Mouse (Mus musculus) spleen, adult 18-20 months (tissue): ENCODE data around the gene Psme3.
"Not testable (repeated sequence)": the region's sequence is repeated elsewhere in the genome, so short reads cannot be mapped to it uniquely, and the experiment has no call there.

Experiments used
- DNase-seq, 2 experiments: peaks; one replicate each; pipeline ENCODE4 v3.0.0; 2022; ENCODE audit warnings: mixed read lengths in 2 of 2

The Psme3 gene

DNA sequence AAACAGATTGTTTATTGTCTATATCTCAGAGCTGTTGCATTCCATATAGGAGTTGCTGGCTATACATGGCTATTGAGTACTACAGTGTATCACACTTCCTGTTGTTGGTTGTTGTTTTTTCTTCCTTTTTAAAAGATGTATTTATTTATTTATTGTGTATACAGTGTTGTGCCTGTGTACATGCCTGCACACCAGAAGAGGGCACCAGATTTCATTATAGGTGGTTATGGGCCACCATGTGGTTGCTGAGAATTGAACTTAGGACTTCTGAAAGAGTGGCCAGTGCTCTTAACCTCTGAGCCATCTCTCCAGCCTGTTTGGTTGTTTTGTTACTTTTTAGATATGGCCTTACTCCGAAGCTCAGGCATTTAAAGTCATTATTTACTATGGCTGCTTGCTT lies 1.4 kb upstream of the Psme3 start:
- no peak for DNase-seq

DNA sequence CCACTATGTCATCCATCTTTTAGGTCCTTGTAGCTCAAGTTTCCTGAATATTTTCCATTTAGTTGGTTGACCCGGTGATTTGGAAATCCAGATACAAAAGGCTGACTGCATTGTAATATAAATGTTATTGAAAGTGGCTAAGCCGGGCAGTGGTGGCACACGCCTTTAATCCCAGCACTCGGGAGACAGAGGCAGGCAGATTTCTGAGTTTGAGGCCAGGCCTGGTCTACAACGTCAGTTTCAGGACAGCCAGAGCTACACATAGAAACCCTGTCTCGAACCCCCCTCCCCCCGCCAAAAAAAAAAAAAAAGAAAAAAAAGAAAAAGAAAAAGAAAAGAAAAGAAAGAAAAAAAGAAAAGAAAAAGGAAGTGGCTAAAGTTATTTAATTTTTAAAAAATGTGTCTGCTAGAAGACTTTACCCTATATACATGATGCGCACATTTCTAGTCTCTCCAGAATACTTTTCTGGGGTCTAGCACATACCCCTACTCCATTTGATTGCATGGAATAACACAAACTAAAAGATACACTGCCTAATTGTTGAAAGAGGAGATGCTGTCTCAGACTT lies 847 bp upstream of the Psme3 start:
- DNase-seq: no peak

DNA sequence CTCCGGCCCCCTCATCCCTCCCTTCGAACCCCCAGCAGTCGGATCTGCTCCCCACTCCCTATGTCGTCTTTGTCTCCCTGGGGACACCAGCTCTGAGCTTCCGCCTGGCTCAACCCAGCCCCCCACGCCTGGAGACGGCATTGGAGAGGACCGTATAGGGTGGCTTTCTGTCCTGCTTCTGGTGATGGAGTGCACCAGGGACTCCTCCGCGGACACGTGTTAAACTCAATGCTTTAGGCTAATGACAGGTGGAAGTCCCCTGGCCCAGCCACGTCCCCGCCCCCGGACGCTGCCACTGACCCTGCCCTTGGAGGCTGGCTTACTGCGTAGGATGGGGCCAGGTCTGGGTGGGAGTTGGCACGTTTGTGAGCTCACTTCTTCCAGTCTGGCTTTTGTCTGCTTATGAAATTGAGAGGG lies 496 bp downstream of the Psme3 start:
- DNase-seq: peak in 1 of 2 experiments; percentile 21

DNA sequence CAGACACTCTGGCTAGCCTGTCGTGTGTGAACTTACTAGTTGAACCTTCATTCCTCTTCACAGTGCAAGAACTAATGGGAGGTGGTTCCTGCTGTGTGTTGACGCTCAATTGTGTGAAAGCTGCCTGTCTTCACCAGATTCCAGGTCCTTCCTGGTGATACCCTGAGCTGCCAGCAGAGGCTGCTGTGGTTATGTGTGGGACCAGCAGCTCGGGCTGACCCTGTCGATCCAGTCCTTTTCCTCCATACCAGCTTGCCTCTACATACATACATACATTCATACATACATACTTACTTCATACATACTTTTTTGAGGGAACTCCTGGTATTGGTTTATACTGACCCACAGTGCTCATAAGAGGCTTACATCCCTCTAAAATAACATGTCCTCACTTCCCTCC lies 7.6 kb downstream of the Psme3 start:
- peak in 1 of 2 experiments; percentile 47 for DNase-seq

DNA sequence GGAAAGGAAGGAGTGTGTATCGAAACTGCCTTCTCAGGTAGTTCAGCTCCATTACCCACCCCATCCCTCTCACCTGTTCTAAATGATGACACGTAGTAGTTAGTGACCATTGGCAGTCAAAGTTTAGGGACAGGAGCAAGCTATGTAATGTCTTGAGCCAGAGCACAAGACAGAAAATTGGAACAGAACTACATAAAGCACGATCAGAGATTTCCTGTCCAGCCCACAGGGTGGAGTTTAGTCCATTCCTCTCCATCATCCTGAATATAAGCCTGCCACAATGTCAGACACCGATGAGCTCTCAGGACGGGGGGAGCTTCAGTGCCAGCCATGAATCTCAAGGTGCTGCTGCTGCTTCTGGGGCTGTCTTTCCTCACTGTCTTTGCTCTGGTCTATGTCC lies 8.8 kb downstream of the Psme3 start, which contains the start of gene Aoc2:
TSS of gene Aoc2 (plus strand) at position 301 of the 400 bp plus-strand sequence.
- no peak for DNase-seq

DNA sequence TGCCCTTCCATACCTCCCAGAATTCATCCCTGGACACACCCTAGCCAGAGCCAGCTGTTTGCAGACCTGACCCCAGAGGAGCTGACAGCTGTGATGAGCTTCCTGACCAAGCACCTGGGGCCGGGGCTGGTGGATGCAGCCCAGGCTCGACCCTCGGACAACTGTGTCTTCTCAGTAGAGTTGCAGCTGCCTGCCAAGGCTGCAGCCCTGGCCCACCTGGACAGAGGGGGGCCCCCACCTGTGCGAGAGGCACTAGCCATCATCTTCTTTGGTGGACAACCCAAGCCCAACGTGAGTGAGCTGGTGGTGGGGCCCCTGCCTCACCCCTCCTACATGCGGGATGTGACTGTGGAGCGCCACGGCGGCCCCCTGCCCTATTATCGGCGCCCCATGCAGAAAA lies 9.2 kb downstream of the Psme3 start:
- DNase-seq: not testable (repeated sequence)

DNA sequence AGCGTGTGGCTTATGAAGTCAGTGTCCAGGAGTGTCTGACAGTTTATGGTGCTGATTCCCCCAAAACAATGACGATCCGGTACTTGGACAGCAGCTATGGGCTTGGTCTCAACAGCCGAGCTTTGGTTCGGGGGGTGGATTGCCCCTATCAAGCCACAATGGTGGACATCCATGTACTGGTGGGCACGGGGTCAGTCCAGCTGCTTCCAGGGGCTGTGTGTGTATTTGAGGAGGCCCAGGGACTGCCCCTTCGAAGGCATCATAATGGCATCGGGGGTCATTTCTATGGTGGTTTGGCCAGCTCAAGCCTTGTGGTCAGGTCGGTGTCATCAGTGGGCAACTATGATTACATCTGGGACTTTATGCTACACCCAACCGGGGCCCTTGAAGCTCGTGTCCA lies 10.1 kb downstream of the Psme3 start:
- no peak for DNase-seq

DNA sequence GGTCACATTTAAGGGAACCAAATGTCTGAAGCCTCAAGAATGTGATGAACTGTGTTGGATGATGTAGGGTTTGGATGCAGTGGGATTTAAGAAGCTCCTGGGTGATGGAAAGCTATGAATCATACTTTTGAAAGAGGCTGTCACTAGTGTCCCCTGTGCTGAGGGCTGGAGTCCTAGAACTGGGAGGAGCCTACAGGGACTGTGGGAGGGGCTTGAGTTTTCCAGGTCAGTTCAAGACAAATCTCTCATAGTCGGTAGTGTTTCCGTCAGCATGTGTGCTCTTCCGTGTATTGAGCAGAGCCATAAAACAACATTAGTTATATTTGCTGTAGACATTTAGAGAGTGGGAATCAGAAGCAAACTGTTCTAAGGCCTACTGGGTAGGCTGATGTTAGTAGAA lies 11.3 kb downstream of the Psme3 start:
- DNase-seq: no peak

DNA sequence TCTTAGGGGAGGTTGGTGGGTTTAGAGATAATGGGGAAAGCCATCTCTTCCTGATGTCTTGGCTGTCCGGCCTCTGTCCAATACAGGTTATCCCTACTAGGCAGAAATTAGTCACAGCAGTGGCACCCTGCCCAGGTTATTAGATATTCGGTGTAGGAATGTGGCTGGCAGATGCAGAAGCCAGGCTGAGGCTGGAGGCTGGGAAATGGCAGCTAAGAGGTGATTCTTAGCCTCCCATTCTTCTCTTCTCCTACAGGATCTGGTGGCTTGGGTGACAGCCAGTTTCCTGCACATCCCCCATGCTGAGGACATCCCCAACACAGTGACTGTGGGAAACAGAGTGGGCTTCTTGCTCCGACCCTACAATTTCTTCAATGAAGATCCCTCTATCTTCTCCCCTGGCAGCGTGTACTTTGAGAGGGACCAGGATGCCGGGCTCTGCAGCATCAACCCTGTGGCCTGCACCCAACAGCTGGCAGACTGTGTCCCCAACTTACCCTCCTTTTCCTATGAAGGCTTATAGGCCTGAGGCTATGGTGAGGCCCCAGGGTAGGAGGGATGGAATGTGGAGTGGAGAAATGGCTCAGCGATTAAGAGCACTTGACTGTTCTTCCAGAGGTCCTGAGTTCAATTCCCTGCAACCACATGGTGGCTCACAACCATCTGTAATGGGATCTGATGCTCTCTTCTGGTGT lies 13.1 kb downstream of the Psme3 start:
- no peak for DNase-seq

DNA sequence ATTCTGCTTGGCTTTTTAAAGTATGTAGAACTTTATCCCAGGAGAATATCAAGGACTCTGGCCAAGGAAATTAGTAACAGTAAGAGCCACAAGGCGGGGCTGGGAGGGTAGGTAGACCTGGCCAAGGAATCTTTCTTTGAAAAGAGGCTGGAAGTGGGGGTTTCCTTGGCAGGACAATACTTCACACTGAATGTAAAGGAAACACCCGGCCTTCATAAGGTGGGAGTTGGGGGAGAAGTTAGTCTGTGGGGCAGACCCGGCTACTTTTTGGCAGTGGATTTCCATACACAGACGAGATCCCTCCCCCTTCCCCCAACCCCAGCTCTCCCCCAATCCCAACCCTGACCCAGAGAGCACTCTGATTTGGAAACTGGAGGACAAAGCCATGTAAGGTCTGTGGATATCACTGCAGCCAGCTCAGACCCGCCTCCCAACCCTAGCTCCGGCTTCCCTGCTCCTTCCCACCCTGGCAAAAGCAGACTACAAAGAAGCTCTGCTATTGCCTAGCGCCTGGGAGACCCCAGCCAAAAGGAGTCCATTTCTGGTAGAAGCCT lies 14.4 kb downstream of the Psme3 start, which contains the start of gene Aoc3:
TSS of gene Aoc3 (plus strand) at position 235 of the 554 bp plus-strand sequence.
- no peak for DNase-seq

DNA sequence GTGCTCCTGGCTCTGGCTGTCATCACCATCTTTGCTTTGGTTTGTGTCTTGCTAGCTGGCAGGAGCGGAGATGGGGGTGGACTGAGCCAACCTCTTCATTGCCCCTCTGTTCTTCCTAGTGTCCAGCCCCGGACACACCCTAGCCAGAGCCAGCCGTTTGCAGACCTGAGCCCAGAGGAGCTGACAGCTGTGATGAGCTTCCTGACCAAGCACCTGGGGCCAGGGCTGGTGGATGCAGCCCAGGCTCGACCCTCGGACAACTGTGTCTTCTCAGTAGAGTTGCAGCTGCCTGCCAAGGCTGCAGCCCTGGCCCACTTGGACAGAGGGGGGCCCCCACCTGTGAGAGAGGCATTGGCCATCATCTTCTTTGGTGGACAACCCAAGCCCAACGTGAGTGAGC lies 14.9 kb downstream of the Psme3 start:
- DNase-seq: not testable (repeated sequence)

DNA sequence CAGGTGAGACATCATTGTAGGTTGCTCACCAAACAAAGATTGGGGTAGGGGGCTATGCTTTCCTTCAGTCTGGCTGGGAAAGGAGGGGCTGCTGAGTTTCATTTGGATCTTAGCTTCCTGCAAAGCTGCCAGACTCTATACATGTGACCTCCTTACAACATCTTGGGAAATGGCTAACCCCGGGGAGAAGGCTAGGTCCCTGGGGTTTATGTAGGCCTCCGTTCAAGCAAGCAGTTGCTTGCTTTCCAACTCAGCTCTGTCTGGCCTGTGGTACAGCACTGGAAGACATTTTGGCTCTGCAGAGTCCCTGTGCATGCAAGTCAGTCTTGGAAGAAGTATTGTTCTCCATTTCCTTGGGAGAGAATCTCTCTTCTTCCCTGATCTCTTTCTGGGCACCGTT lies 16.5 kb downstream of the Psme3 start:
- no peak for DNase-seq

DNA sequence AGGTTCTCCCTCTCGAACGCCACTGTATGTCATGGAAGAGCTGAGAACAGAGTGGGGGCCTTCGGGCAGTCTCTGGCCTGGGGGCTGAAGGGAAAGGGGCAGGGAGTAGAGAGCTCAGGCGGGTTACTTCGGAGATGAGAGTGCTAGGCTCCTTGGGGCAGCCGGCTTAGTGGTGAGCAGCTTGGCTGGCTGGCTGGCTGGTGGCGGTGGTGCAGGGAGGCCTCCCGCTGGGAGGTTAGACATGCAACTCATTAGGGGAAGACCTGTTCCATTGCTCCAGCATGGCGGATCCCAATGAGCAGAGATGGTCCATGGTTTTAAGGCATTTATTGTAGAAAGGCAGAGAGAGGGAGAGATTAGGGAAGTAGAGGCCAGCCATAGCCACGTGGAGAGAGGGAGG lies 18.0 kb downstream of the Psme3 start:
- DNase-seq: no peak

DNA sequence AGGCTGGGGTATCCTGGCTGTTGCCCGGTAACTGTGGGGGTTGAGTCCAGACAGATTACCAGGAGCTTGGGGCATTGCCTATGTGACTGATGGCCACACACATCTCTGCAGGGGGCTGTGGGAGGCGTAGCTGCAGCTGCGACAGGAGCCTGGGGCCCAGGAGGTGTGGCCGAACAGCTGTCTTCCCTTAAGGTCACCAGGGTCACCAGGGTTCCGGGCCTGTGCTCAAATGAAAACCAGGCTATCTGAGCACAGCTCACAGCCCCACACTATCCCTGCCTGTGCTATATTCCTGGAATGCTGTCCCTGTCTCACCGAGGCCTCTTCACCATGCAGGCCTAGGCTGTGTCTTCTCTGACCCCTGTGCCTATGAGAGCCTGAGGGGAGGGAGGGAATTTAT lies 18.5 kb downstream of the Psme3 start:
- no peak for DNase-seq

DNA sequence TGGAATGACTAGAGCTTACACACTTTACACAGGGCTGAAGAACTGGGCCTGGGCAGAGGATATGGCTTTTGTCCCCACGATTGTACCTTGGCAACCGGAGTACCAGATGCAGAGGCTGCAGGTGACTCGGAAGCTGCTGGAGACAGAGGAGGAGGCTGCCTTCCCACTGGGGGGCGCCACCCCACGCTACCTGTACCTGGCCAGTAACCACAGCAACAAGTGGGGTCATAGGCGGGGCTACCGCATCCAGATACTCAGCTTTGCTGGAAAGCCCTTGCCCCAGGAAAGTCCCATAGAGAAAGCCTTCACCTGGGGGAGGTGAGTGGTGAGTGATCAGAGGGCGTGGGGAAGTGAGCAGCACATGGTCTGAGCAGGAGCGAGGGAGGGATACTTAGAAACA lies 19.7 kb downstream of the Psme3 start:
- DNase-seq: no peak

DNA sequence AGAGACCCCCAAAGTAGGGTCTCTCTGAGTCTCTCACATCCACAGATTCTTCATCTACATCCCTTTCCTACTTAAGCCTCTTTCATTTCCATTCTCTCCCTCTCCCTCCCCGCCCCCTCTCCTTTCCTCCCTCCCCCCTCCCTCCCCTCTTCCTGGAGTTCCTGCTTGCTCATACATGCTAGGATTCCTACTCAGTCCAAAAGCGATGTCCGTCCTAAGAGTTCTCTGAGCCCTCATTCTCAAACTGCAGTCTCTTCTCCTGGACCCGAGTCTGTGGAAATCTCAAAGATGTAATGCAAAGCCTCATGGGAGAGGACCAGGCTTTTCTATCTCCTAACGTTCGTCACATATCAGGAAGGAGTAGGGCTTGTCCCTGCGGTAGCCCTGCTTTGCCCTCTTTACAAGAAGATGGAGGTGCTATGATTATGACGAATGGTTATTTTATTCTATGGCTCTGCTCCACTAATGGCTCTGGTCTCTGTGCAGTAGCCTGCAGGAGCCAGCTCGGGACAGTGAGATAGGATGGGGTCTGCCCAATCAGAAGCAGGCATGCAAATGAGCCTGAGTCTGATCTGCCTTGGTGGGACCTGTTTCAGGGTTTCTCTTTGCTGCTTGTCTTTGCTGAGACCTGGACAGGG lies 22.2 kb downstream of the Psme3 start:
- DNase-seq: no peak

DNA sequence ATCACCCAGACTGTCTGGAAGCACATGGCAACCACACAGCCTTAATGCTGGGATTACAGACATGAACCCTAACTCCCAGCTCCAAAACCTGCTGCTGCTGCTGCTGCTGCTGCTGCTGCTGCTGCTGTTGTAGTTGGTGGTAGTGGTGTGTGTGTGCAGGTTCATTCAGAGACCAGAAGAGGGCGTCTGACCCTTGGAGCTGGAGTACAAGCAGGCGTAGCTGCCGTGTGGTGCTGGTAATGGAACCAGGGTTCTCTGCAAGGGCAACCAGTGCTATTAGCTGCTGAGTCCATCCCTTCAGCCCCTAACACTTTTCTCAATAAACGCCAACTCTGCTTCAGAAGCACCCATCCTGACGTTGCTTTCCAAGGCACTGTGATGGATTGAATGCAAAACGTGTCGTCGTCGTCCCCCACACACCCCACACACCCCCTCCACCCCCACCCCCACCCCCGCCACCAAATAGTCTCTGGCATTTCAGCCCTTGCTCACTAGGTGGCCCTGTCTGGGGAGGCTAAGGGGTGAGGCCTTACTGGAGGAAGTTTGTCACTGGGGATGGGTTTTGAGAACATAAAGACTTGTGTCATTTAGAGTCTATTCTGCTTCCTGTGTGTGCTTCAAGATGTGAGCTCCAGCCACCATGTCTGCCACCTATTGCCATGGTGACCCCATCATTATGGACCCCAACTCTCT lies 31.2 kb downstream of the Psme3 start:
- DNase-seq: no peak

DNA sequence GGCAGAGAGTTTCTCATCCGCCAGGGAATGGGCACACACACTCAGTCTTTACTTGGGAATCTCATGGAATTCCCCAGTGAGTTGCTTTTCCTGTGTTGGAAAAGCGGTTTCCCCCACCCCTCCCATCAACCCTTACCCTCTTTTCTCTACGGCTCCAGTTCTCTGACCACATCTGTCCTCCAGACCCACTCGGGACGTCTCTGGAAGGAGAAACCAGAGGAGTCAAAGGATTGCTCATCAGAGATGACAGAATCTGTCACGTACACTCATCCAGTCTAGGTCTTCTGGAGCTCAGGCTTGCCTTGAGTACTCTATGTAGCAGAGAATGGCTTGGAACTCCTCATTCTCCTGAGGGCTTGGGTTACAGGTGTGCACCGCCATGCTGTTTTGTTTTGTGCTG lies 32.8 kb downstream of the Psme3 start:
- DNase-seq: no peak

DNA sequence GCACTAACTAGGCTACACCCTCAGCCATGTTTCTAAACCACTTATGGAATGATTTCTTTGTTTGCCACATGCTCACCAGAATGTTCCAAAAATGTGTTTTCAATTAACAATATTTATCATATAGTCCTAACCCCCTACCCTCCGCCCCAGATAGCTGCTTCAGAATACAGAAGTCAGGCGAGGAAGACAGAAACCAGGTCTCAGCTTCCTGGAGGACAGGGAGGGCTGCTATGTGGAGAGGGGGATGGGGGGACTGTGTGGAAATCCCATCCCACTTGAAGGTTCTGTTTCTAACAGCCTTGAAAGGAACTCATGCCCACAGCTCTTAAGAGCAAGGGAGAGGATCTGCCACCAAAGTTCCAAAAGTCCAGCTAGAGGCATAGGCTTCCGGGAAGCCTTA lies 33.2 kb downstream of the Psme3 start:
- no peak for DNase-seq

DNA sequence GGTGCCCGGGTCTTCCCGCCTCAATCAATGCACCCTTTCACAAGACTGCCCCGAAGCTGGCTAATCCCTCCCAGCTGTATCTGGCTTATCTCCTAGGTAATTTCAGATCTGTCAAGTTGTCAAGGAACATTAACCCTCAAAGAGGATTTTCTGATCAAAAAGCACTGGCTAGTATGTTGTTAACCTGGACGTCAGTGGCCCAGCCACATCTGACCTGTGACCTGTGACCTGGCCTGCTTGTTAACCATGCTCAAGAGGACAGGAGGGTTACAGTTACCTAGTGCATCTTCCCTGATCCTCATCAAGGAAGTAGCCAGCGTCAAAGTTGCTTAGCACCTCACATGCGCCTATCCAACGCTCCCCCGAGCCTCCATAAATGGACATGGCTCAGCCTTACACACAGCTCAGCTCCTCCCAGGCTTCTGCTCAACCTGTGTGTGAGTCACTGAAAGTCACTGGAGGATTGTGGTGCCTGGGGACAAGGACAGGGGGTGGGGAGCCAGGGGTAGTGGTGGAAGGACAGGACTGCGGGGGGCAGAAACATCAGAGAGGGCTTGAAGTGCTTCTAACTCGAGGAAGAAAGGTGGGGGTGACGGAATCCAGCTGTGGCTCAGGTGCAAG lies 35.2 kb downstream of the Psme3 start:
- DNase-seq: no peak

DNA sequence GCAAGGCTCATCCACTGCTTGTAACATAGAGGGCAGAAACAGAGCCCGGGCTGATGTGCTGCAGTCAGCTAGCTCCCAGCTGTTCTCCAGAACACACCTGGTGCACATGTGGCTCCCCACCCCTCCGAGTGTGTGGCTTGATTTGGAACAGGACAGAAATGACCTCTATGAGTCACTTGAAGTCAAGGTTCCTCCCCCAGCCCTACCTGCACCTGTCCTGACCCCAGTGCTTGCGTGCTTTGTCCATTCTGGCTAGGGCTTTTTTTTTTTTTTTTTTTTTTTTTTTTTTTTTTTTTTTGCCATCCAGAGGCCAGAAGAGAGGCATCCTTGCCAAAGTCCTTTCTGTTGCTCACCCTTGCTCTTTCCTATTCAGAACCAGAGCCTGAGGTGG lies 35.7 kb downstream of the Psme3 start:
- DNase-seq: no peak

DNA sequence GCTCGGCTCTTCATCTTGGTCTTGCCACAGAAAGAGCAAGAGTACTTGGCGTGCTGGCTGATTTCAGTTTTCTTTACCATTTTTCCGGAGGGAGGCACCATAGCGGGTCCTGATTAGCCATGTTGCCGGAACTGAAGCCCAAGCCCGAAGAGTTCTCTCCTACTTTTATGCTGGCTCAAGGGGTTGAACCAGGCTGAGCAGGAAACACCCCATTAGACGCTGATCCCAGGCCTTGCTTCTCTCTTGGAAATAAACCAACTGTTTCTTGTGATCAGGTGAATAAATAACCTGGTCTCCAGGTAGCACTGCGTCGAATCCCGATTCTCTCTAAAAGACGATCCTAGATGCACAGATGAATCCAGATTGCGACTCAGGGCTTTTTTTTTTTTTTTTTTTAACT lies 37.4 kb downstream of the Psme3 start:
- DNase-seq: no peak

DNA sequence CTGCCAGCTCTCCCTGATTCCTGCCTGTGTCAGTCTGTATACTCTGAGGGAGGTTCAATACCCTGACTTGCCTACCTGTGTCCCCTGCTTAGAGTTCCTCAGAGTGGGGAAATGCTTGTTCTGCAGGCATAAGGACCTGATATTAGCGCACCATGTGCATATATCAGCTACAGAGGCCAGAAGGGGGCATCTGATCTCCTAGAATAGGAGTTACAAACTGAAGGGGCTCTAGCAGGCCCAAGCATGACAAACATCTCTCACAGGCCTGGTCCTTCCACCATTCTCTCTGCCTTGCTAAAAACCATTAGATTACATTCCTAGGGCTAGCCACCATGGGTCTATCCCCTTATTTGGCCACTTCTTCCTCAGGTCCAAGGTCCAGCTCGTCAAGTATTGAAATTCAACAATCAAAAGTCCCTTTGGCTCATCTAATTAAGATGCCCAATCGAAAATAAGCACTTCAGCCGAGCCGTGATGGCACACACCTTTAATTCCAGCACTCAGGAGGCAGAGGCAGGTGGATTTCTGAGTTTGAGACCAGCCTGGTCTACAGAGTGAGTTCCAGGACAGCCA lies 38.5 kb downstream of the Psme3 start:
- no peak for DNase-seq
